Mouse (Mus musculus) R1 (cell line): ENCODE measurements around the gene Gm20431.
"Not testable (repeated sequence)": the region's sequence is repeated elsewhere in the genome, so short reads cannot be mapped to it uniquely, and the experiment has no call there.

Experiments
- DNase-seq: peaks from one replicate; pipeline ENCODE4 v3.0.0-alpha.2; 2018; ENCODE audit warnings: low read depth, low spot score

Gene Gm20431

GRCm38 (mm10) chr2:167659847-167660610, 1.3 kb downstream of the Gm20431 start:
- DNase-seq, result no peak

- no peak for DNase-seq
Observed at GRCm38 (mm10) chr2:167659177-167659846, 2.0 kb downstream of the Gm20431 start.

DNA sequence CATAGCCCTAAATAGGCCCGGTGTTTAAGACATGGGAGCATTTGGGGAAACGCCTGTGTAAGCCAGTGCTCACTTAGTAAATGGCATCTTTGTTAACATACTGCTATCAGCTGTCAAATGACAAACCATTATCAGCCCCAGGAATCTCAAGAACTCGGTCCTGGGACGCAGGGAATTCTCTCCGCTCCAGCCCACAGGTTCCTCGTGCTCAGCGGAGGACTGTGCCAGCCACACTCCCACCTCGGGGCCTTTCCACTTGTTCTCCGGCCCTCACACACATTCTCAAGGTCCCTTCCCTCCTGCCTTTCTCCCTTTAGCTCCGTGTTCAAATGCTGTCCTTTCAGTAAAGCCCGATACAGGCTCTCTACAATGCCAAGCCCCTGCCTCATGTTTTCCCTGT, 2.6 kb downstream of the Gm20431 start:
- DNase-seq, result no peak

DNA sequence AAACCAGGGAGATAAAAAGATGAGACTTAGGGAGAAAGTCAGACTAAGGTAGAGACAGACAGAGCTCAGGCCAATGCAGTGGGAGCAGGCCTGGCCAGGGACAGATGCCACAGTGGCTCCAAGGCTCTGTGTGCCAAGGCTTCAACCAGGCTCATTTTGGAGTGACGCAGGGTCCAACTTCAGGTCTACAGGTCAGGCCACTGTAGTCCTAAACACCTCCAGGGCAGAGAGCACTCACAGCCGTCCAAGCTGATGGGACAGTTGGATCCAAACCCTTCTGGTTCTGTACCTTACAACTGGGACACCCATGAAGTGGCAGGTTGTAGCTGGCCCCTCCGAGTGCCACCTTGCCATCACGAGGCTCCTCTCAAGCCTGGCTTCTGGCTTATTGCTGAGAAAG, 3.3 kb downstream of the Gm20431 start:
- no peak for DNase-seq

- DNase-seq, result no peak
Observed at GRCm38 (mm10) chr2:167656629-167657478, 4.4 kb downstream of the Gm20431 start.

DNA sequence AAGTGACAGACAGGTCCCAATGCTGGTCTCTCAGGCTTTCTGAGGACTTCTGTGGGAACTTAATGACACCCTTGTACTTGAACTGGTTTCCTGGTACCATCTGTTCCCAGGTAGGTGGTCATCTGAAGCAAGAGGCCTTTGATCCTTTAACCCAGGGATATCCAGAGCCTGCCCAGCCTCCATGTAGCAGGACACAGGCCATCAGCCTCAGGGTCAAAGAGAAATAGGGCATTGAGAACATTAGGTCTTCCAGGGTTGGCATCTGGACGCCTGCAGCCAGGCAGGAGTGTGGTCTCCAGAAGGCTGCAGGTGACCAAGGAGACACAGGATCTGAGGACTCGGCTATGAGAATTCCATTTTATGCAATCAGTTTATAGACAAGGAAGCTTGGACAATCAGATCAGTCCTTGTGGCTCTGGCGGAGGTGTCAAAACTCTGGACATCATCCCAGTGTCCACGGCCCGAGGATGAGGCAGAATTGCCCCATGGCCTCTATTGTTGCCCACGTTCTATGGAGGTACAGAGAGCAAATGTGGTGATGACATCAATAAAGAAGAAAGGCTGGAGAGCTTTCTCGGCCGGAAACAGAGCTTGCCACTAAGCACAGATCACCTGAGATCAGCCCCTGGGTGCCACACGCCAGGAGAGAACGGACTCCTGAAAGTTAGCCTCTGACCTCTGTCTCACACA, 6.2 kb downstream of the Gm20431 start:
- no peak for DNase-seq

GRCm38 (mm10) chr2:167652694-167653093, 8.6 kb downstream of the Gm20431 start:
- no peak for DNase-seq

GRCm38 (mm10) chr2:167651622-167652021, 9.7 kb downstream of the Gm20431 start:
- DNase-seq, result no peak

DNA sequence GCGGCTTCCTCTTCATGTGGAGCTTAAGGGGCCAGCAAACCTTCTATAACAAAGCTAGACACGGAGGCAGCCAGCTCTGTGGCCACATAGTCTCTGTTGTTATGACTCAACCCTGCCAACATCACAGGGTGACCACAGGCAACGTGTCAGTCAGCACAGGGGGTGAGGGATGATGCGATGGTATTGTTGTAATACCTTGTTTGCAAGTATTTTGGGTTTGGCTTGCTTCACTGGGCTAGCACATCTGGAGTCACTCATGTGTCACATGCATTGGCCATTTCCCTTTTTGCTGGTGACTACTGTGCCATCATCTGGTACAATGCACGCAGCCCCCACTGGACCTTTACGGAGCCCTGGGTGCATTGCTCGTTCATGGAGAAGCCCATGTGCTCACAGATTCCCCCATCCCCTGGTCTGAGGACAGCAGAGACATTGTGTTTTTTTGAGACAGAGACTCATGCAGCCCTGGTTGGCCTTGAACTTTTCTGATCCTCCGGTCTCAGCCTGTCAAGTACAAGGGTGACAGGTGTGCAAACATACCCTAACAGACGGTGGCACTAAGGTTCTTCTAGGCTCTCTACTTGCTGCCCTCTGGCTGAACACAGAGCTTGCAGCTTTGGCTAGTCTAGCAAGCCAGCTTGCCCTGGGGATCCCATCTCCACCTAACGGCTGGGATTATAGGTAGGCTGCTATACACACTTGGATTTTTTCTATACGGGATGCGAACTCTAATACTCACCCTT, 11.8 kb downstream of the Gm20431 start:
- no peak for DNase-seq

GRCm38 (mm10) chr2:167646411-167646810, 14.9 kb downstream of the Gm20431 start:
- DNase-seq, result peak; percentile 59

DNA sequence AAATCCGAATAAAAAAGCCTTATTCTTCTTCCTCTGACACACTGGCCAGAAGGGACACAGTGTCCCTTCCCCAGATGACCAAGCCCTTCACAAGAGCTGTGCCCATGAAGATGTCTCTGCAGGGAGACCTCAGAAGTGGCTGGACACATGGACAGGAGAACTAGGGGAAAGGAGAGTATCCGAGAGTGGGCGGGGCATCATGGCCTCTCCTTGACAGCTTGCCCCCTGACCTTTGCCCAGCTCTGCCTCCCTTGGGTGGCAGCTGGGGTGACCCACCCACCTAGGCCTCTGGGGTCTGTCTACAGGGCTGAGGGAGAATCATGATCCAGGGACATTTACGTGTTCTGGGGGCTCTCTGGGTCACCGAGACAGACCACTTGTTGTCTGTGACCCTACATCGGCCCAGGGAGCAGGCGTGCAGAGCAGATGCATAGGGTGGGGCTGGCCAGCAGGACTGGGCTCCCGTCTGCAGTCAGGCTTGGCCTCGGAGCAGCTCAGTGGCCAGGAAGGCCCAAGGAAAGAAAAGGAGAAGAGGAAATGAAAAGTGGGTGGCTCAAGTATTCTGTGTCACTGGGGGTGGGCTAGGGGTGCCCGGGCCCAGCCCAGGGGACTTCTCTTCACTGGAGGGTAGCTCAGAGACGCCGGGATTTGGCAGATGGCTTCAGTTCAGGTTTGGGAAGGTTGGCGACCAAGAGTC, 17.8 kb downstream of the Gm20431 start:
- not testable (repeated sequence) for DNase-seq

GRCm38 (mm10) chr2:167642164-167642563, 19.1 kb downstream of the Gm20431 start:
- DNase-seq, result no peak

DNA sequence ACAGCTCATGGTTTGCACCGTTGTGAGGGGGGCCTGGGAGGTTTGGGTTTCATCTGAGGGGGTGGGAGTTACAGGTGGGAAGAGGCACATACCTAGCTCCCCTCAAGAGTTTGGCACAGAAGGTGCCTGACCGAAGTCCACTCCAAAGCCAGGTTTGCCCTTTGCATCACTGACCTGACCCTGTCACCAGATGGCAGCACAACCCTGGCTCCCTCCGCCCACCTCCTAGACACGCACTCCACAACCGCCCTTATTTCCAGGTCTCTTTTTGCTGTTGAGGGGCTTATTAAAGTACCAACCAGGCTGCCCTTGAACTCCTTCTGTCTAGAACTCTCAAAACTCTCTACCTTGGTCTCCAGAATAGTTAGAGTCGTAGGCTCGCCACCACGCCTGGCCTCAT, 20.0 kb downstream of the Gm20431 start:
- no peak for DNase-seq

DNA sequence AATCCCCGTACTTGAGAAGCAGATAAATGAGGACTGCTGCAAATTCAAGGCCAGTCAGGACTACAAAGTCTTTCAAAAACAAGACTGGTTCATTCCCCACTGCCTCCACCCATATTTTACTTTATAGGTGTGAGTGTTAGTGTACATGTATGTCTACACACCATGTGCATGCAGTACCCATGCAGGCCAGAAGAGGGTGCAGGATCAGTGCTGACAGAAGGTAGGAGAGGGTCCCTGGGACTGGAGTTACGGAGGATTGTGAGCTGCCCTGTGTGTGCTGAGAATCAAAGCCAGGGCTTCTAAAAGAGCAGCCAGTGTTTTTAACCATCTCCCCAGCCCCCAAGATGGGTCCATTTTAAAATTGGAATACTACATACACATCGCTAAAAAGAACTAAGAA, 21.0 kb downstream of the Gm20431 start:
- peak; percentile 77 for DNase-seq

GRCm38 (mm10) chr2:167634865-167635512, 26.3 kb downstream of the Gm20431 start:
- no peak for DNase-seq

- DNase-seq, result peak; percentile 100
Observed at GRCm38 (mm10) chr2:167634338-167634770, 26.9 kb downstream of the Gm20431 start.

DNA sequence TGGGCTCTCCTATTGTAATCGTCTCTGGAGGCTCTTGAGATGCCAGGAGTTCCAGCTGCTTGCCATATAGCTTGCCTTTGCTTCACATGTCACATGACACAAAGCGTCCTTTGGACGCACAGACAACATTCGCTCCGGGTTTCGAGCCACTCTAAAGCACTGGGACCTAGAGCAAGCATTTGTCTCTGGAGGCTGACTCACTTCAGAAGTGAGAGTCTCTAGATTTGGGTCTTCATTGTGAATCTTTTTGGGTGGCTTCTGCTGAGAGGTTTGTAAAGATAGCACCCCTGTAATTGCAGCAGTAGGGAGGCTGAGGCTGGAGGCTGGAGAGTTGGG, 27.8 kb downstream of the Gm20431 start:
- DNase-seq, result no peak

GRCm38 (mm10) chr2:167632731-167633536, 28.4 kb downstream of the Gm20431 start:
- DNase-seq, result no peak
